Mouse (Mus musculus) 3T3-L1 (cell line): ENCODE measurements at regions not wholly inside any gene's neighbourhood (a gene's known extent, or its start where the extent isn't known, plus 50 kb on each side); places are given as distances from the start of the nearest gene placed in this dataset.
"Not testable (repeated sequence)": the region's sequence is repeated elsewhere in the genome, so short reads cannot be mapped to it uniquely, and the experiment has no call there.

Experiments
- DNase-seq: peaks from one replicate; pipeline ENCODE4 v3.0.0-alpha.2; 2015; ENCODE audit warnings: low read depth, low spot score

DNA sequence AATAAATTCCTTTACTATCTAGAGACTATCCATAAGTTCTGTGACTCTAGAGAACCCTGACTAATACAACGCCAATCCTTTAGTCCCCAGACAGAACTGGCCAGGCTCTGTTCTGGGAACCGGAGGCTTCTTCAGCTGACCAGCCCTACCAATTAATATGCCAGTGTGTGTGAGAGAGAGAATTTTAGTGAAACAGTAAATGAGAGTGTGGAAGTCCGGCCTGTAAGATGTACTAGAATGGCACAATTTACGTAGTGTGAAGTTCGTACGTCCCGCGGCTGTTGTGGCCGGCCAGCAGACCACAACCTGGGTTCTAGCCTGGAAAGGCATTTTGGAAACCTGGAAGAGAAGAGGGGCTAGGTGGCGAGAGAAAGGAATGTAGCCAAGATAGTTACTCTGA lies 83.7 kb upstream of the Lemd2 start:
- not testable (repeated sequence) for DNase-seq

DNA sequence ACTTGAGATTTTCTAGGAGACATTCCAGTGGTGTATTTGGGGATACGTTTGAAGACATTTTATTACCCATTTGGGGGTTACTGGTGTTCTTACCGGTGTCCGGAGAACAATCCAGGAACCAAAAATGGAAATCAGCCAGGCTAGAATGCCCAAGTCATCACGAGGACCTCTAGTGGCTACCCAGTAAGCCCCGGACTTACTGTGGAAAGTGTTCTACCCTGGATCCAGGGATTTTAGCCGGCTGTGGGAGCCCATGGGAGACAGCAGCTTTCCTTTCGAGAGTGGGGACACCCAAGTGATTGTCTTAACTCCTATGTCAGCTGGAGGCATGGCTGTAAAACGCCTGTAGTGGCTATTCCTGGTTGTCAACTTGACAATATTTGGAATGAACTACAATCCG lies 77.0 kb upstream of the Lemd2 start:
- no peak for DNase-seq

DNA sequence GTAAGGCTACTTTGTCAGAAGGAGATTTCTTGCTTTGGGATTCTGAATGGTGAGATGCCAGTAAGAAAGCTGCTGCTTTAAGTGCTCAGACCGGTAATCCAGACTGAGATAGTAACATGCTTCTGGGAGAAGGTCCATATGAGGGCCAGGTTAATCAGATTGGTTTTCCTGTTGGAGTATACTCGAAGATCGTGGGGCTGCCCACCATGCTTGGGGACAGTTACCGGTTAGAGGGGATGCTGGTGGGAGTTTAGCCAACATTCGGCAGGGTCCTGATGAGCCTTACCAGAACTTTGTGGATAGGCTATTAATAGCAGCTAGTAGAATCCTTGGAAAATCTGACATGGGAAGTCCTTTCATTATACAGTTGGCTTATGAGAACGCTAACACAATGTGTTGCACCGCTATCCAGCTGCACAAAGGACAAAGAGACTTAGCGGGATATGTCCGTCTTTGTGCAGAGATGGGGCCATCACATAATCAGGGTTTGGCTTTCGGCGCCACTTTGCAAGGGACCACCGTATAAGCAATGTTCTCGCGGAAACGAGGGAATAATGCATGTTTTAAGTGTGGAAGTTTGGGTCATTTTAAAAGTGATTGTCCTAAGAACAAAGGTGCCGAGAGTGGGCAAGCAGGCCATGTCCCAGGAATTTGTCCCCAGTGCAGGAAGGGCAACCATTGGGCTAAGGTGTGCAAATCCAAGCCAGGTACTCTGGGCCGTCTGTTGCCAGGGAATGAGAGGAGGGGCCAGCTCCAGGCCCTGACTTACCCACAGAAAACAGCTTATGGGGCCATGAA lies 75.4 kb upstream of the Lemd2 start:
- DNase-seq: not testable (repeated sequence)

DNA sequence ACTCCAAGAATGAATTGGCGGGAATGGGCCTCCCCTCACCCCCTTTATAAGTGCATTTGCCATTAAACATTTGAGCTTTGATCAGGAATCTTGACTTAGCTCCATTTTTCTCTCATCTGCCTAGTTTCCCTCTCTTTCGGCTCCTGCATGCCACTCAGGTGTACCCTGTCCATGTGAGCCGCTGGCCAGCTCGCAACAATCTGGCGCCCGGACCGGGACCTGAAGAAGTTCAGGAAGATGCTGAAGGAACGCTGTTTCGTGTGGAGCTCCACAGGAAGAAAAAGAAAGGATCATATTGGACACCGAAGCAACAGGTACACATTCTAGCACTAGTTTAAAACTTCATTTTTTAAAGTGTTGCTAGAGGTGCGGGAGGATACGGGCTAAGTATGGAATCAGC lies 73.5 kb upstream of the Lemd2 start:
- DNase-seq: not testable (repeated sequence)

DNA sequence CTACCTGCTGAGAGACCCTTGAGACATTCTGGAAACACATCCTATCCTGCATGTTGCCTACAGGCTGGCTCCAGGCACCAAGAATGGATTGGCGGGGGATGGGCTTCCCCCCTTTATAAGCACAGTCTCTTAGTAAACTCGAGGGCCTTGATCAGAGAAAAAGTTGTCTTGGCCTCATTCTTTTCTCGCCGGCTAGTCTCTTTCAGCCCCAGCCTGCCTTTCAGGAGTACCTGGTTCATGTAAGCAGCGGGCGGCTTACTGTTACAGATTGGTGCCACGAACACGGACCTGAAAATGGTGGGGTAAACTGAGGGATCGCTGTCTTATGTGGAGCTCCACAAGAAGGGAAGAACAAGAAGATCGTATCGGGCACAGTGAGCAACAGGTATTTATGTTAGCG lies 67.5 kb upstream of the Lemd2 start:
- DNase-seq: not testable (repeated sequence)

DNA sequence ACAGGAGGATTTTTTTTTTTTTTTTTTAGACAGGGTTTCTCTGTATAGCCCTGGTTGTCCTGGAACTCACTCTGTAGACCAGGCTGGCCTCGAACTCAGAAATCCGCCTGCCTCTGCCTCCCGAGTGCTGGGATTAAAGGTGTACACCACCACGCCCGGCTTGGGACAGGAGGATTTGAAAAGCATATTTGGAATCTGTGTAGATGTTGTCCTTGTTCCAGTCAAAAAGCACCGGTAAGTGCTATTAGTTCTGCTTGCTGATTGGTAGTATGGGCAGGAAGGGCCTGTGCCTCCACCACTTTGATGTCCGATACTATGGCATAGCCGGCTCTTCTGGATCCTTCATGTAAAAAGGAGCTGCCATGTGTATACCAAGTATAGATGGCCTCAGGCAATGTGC lies 66.5 kb upstream of the Lemd2 start:
- not testable (repeated sequence) for DNase-seq

DNA sequence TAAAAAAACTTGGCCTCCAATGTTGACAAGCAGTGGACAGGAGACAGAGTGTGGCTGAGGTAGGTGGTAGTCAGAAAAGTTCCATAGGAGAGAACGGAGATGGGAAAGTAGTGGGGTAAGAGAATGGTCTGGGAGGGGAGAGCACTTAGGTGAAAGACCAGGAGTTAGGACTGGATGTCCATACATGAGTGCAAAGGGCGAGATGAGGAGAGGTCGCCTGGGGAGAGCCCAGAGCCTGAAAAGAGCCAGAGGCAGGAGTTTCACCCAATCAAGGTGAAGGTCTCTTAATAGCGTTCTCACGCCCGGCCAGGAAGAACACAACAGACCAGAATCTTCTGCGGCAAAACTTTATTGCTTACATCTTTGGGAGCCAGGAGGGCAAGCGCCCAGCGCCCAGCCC lies 60.3 kb upstream of the Lemd2 start:
- not testable (repeated sequence) for DNase-seq

DNA sequence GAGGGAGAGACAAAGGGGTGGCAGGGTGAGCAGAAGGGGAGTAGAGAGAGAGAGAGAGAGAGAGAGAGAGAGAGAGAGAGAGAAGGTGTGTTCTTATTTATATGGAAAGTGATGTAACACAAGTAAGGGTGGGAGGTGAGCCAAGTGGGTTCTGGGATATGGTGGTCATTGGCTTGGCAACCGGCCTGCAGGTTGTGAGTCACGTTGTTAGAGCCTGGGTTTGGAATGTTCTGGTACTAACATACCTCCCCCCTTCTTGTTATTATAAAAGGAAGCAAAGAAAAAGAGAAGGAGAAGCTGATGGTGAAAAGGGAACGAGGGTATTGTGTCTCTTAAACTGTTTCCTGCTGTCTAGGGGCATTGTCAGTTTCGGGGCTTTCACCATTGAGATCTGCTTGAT lies 58.3 kb upstream of the Lemd2 start:
- peak; percentile 91 for DNase-seq

DNA sequence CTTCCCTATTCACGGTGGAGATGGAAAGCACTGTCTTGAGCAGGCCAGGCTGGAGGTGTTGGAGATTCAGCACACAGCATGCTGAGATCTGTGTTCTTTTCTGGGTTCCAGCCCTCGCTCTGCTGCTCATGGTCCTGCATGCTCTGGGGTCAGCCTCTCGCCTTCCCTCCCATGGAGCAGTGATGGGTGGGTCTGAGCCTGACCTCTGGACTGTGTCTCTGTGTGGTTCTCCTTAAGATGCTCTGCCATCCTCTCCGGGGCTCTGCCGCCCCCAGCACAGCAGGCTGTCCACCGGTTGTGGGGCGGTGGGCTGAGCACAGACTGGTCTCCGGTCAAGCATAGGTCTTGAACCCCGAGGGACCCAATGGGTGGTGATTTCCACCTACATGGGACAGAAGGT lies 57.7 kb upstream of the Lemd2 start:
- no peak for DNase-seq

DNA sequence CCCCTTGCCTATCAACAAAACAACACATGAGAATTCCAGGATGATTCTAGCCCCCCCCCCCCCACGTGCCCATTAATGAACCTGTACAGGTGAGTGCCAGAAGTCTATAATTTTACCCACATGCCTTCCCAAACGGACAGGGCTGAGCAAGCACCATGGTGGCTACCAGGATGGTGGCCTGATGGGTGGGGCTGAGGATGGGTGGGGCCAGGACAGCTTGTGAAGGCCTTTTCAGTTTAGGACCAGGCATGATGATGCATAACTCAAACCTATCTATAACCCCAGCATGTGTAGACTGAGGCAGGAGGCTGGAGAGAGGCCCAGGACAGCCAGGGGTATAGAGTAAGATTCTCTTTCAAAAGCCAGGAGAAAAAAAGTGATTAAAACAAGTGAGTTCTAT lies 57.0 kb upstream of the Lemd2 start:
- no peak for DNase-seq

DNA sequence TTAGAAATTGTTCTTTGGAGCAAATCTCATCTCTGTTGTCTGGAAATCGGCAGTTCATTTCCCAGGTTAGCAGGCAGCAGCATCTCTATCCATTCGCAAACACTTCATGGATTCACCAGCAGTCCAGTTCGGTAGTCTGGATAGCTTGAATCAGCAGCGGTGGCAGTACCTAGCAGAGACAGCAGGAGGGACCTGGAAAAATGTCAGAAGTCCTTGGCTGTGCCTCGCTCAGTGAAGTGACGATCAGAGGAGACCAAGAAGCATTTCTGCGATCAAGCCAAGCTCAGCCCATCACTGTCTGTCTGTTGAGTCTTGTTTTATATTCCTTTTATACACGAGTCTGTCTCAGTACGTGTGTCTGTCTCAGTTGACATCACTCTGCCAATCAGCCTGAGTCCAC lies 55.8 kb upstream of the Lemd2 start:
- DNase-seq: no peak

DNA sequence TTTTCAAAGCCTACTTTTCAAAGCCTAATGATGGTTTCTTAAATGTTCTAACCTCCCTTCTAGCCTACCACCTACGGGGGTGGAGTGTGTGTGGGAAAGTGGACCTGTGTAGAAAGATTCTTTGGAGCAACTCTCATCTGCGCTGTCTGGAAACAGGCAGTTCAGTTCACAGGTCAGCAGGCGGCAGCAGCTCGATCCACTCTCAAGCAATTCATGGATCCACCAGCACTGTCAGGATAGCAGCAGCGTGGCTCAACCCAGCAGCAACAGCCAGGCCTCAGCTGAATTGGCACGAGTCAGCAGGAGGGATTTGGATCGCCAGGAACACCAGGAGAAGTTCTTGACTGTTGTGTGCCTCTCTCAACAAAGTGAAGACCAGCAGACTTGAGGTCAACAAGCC lies 53.1 kb upstream of the Lemd2 start:
- DNase-seq: no peak

DNA sequence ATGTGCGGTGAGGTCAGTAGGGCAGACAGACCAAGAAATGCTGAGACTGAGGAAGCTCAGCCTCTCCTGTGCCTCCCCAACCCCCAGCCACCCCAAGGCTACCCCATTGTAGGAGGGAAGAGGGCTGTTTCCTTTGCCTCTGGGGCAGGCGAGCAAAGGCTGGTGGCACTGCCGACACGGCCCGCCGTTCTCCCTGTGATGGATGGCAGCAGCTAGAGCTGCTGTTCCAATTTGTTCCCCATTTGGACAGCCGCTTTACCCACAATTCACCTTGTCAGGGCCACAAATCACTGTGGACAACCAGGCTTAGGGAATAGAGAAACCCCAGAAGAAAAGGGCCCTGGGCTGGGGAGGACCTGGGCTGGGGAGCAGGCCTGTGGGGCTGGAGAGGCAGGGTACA lies 51.5 kb upstream of the Lemd2 start:
- no peak for DNase-seq
